Mouse (Mus musculus) forebrain, embryonic 14.5 days (tissue): ENCODE results near the gene Ring1. TPM values are rescaled to one million over a fixed set of nuclear protein-coding genes. Genes with fewer than 3 reads are reported as not detected.

Experiments used
- ATAC-seq: fragments of 200-750 bp; cut with Nextera tagmentation; 2 replicates; pipeline ENCODE4 v1.8.0; 2017; ENCODE audit warnings: mild to moderate bottlenecking, moderate library complexity
- DNase-seq: peaks from one replicate; pipeline ENCODE4 v3.0.0-alpha.2; 2015; ENCODE audit warnings: low spot score
- H3K27ac ChIP-seq: fragments of 300-500 bp; sonication (generic); 2 replicates; pipeline ENCODE4 v1.5.1; 2014; ENCODE audit warnings: low read depth, mild to moderate bottlenecking, control low read depth, low read length, moderate library complexity
- H3K27me3 ChIP-seq: fragments of 300-500 bp; sonication (generic); replicated peaks from 2 replicates; pipeline ENCODE4 v1.6.1; 2014; ENCODE audit warnings: low read length, control low read depth, mixed read lengths; ENCODE audit not compliant: control insufficient read depth, insufficient read depth
- H3K36me3 ChIP-seq: fragments of 300-500 bp; sonication (generic); 2 replicates; pipeline ENCODE4 v1.6.1; 2014; ENCODE audit warnings: low read length, control low read depth; ENCODE audit not compliant: control insufficient read depth, insufficient read depth
- H3K4me1 ChIP-seq: fragments of 300-500 bp; sonication (generic); 2 replicates; pipeline ENCODE4 v1.6.1; 2014; ENCODE audit warnings: antibody characterized with exemption, low read length, control low read depth; ENCODE audit not compliant: control insufficient read depth, insufficient read depth
- H3K4me2 ChIP-seq: fragments of 300-500 bp; sonication (generic); 2 replicates; pipeline ENCODE4 v1.6.1; 2014; ENCODE audit warnings: mild to moderate bottlenecking, control low read depth, low read length
- H3K4me3 ChIP-seq: fragments of 300-500 bp; sonication (generic); 2 replicates; pipeline ENCODE4 v1.5.1; 2014; ENCODE audit warnings: low read depth, low read length, control low read depth
- H3K9ac ChIP-seq: fragments of 300-500 bp; sonication (generic); 2 replicates; pipeline ENCODE4 v1.6.1; 2014; ENCODE audit warnings: mild to moderate bottlenecking, low read length, control low read depth, moderate library complexity
- H3K9me3 ChIP-seq: fragments of 300-500 bp; sonication (generic); replicated peaks from 2 replicates; pipeline ENCODE4 v1.6.1; 2016; ENCODE audit warnings: low read length, control low read depth, mixed read lengths; ENCODE audit not compliant: control insufficient read depth
- WGBS: fragments of 180-500 bp; shearing (Covaris S2); extraction: QIAGEN DNeasy Blood & Tissue Kit; methylation state at CpG from one replicate; pipeline ENCODE4 v1.1.7; 2014; 5-methylcytosine and 5-hydroxymethylcytosine counted together
- polyA plus RNA-seq: library from polyadenylated mRNA; unstranded; fragments of >200 nt; fragmentation: Nextera tagmentation; extraction: Ambion mirVana; gene quantifications from 2 replicates; pipeline ENCODE4 v1.2.1, GENCODE M21; 2014

Ring1 gene
- 6.7 and 7.4 TPM in 2 replicates for polyA plus RNA-seq

GRCm38 (mm10) chr17:34024317-34024821, at the start of gene Ring1:
TSS of gene Ring1 (minus strand) at chr17:34024680.
- Histone ChIP-seq H3K4me1 (peaks cover 25% of the 10 kb centered on the region), H3K27ac (peak within 1 kb of the TSS; percentile 98), H3K9me3 (no peaks in the 10 kb centered on the region), H3K4me2 (peak within 1 kb of the TSS; percentile 95), H3K4me3 (peak within 1 kb of the TSS; percentile 76), H3K27me3 (no peaks in the 10 kb centered on the region), H3K36me3 (peaks cover 39% of the 10 kb centered on the region), H3K9ac (peak within 1 kb of the TSS; percentile 97)
- WGBS: 1% methylated on average over 47 of the region's 58 CpGs
- ATAC-seq (peak; percentile 73), DNase-seq (peak; percentile 95)

- H3K4me2 ChIP-seq: no peak overlapping the region
- H3K36me3 ChIP-seq: no peaks in the 10 kb centered on the region
- DNase-seq: no peak
- 79% methylated on average over 5 of the region's 5 CpGs for WGBS
- H3K4me3 ChIP-seq: no peak overlapping the region
- no peak overlapping the region for H3K9ac ChIP-seq
- no peaks in the 10 kb centered on the region for H3K4me1 ChIP-seq
- 0 out of 2 replicates have a peak, but pooled peaks cover 5% of the 10 kb centered on the region for H3K27me3 ChIP-seq
- no peak overlapping the region for H3K27ac ChIP-seq
- no peak for ATAC-seq
- no peaks in the 10 kb centered on the region for H3K9me3 ChIP-seq
Measured at GRCm38 (mm10) chr17:34072091-34072490, 47.6 kb upstream of the Ring1 start.

- no peaks in the 10 kb centered on the region for H3K9me3 ChIP-seq
- 57% methylated on average over 3 of the region's 3 CpGs for WGBS
- no peak for ATAC-seq
- no peak for DNase-seq
- no peaks in the 10 kb centered on the region for H3K36me3 ChIP-seq
- no peak overlapping the region for H3K27ac ChIP-seq
- no peak overlapping the region for H3K4me3 ChIP-seq
- no peaks in the 10 kb centered on the region for H3K27me3 ChIP-seq
- H3K9ac ChIP-seq: no peak overlapping the region
- H3K4me2 ChIP-seq: no peak overlapping the region
- no peaks in the 10 kb centered on the region for H3K4me1 ChIP-seq
Measured at GRCm38 (mm10) chr17:34068864-34069263, 44.4 kb upstream of the Ring1 start.

GRCm38 (mm10) chr17:34057224-34057623, 32.7 kb upstream of the Ring1 start:
- 84% methylated on average over 7 of the region's 7 CpGs for WGBS
- ATAC-seq: no peak
- no peak for DNase-seq

GRCm38 (mm10) chr17:34047404-34048050, 23.0 kb upstream of the Ring1 start:
- Histone ChIP-seq H3K4me2 (no peak overlapping the region), H3K27ac (no peak overlapping the region), H3K9ac (no peak overlapping the region), H3K9me3 (no peaks in the 10 kb centered on the region), H3K4me3 (no peak overlapping the region), H3K36me3 (no peaks in the 10 kb centered on the region), H3K4me1 (no peaks in the 10 kb centered on the region), H3K27me3 (no peaks in the 10 kb centered on the region)
- 99% methylated on average over 5 of the region's 5 CpGs for WGBS
- no peak for DNase-seq
- no peak for ATAC-seq

More at GRCm38 (mm10) chr17:34057224-34057623, 32.7 kb upstream of the Ring1 start:
- H3K9ac ChIP-seq: no peak overlapping the region
- no peaks in the 10 kb centered on the region for H3K27me3 ChIP-seq
- 0 out of 2 replicates have a peak, but pooled peaks cover 5% of the 10 kb centered on the region for H3K36me3 ChIP-seq
- H3K9me3 ChIP-seq: no peaks in the 10 kb centered on the region
- H3K27ac ChIP-seq: no peak overlapping the region
- no peaks in the 10 kb centered on the region for H3K4me1 ChIP-seq
- H3K4me3 ChIP-seq: no peak overlapping the region
- no peak overlapping the region for H3K4me2 ChIP-seq

GRCm38 (mm10) chr17:34045941-34046340, 21.5 kb upstream of the Ring1 start:
- ATAC-seq: no peak
- WGBS: 80% methylated on average over 14 of the region's 14 CpGs

GRCm38 (mm10) chr17:34039562-34040450, 15.3 kb upstream of the Ring1 start:
- WGBS: 26% methylated on average over 17 of the region's 17 CpGs
- Histone ChIP-seq H3K27ac (no peak overlapping the region), H3K4me1 (peaks cover 17% of the 10 kb centered on the region), H3K4me2 (peak overlapping the region; percentile 62), H3K9me3 (no peaks in the 10 kb centered on the region), H3K9ac (peak overlapping the region; percentile 57), H3K27me3 (no peaks in the 10 kb centered on the region), H3K4me3 (peak overlapping the region; percentile 29), H3K36me3 (peaks cover 31% of the 10 kb centered on the region)
- DNase-seq (peak; percentile 10), ATAC-seq (0 out of 2 replicates have a peak, but pooled peaks have one; percentile 10)

More at GRCm38 (mm10) chr17:34045941-34046340, 21.5 kb upstream of the Ring1 start:
- Histone ChIP-seq H3K4me2 (no peak overlapping the region), H3K4me3 (no peak overlapping the region), H3K36me3 (no peaks in the 10 kb centered on the region), H3K4me1 (no peaks in the 10 kb centered on the region), H3K9ac (no peak overlapping the region), H3K27me3 (no peaks in the 10 kb centered on the region), H3K9me3 (no peaks in the 10 kb centered on the region), H3K27ac (no peak overlapping the region)
- no peak for DNase-seq

GRCm38 (mm10) chr17:34038878-34039561, 14.5 kb upstream of the Ring1 start, which contains the start of gene Col11a2:
TSS of gene Col11a2 (plus strand) at chr17:34039437.
- Histone ChIP-seq H3K9me3 (no peaks in the 10 kb centered on the region), H3K36me3 (peaks cover 38% of the 10 kb centered on the region), H3K27ac (peak within 1 kb of the TSS; percentile 14; the same call in 1 of the 2 replicates), H3K4me1 (peaks cover 17% of the 10 kb centered on the region), H3K4me3 (peak within 1 kb of the TSS; percentile 29), H3K9ac (peak within 1 kb of the TSS; percentile 57), H3K27me3 (no peaks in the 10 kb centered on the region), H3K4me2 (peak within 1 kb of the TSS; percentile 62)
- DNase-seq (peak; percentile 52), ATAC-seq (peak; percentile 62)
- 4% methylated on average over 28 of the region's 28 CpGs for WGBS
